Mouse (Mus musculus): ENCODE data around the gene Gm49368.
A peak's percentile ranks its signal among the peaks of the same experiment; 100 is the strongest.
"Not testable (repeated sequence)": the region's sequence is repeated elsewhere in the genome, so short reads cannot be mapped to it uniquely, and the experiment has no call there.

Gene Gm49368

DNA sequence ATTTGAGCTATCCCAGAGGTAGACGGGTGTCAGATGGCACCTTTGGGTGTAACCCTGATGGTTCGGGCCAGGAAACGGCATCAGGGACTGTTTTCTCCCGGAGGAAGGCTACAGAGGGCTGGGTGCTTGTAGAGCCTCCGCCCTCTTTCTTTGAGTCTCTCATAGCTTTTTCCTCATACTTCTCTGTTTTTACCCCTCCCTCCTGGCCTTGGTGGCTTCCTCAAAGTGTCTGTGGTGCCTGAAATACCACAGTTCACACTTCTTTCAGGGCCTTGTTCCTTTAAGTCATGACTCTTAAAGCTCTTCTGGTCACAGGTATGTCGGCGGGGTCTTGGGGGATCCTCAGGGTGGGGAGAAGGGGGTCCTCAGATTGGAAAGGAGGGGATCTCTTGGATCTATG, at the start of gene Gm49368, which contains the start of gene Itgam:
Gene Gm49368, plus strand, starts transcription at position 228 of the 400 bp plus-strand sequence.
Gene Itgam, plus strand, starts transcription at position 185 of the 400 bp plus-strand sequence.
- peak; percentile 60 for DNase-seq

GRCm38 (mm10) chr7:128013116-128013515, 49.4 kb upstream of the Gm49368 start:
- no peak for DNase-seq

GRCm38 (mm10) chr7:128016134-128016533, 46.3 kb upstream of the Gm49368 start:
- not testable (repeated sequence) for DNase-seq

- DNase-seq = no peak
These were observed 45.8 kb upstream of the Gm49368 start for GRCm38 (mm10) chr7:128016650-128017049.

GRCm38 (mm10) chr7:128018275-128018674, 44.2 kb upstream of the Gm49368 start:
- no peak for DNase-seq

- DNase-seq = peak; percentile 27
These were observed 43.3 kb upstream of the Gm49368 start for GRCm38 (mm10) chr7:128019187-128019586.

GRCm38 (mm10) chr7:128022974-128023373, 39.5 kb upstream of the Gm49368 start:
- DNase-seq = no peak

DNA sequence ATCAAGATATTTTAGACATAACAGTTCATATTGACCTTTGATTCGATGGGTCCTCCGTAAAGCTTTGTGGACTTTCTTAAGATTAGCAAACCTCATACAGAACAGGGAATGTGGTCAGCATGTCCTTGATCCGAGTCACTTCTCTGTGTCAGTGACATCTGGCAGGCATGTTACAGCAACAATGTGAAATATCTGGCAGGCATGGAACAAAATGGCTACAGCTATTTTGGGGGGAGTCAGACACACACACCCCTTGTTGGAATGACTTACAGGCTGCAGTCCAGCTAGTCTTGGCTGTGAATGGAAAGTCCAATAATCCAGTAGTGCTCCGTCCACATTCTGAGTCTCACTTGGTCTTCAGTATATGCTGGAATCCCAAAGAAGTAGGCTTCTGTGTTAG, 38.9 kb upstream of the Gm49368 start:
- DNase-seq = no peak

DNA sequence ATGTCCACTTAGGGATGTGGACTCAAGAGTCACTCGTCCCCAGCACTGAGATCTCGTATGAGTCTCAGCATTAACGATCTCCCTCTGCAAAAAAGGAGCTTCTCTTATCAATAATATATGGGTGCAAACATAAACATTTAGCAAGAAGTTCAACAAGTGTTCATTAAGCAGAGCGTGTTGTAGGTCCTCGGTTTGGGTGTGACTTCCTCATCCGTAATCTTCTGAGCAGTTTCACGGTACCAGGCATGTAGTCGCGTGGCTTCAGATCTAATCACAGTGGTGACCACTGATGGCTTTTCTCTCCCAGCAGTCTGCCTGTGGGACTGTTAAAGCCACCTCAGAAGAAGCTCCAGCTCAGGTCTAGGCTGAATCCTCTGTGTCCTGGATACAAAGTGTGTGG, 38.1 kb upstream of the Gm49368 start:
- no peak for DNase-seq

- no peak for DNase-seq
These were observed 37.6 kb upstream of the Gm49368 start for GRCm38 (mm10) chr7:128024932-128025331.

DNA sequence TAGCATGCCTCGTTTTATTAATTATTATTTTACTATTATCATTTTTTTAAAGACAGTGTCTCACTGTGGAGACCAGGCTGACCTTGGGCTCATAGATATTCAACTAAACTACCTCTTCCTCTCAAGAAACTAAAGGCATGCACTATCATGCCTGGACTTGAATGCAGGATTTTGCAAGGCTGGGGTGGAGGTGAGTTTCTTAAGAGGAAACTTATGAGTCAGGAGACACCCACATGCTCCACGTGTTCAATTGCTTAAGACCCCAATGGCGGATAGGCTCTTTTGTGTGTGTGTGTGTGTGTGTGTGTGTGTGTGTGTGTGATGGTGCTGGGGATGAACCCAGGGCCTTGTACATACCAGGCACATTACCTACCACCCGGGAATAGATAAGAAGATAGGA, 37.1 kb upstream of the Gm49368 start:
- peak; percentile 40 for DNase-seq

- DNase-seq = peak; percentile 52
These were observed 31.0 kb upstream of the Gm49368 start for GRCm38 (mm10) chr7:128031403-128031976.

- DNase-seq = no peak
These were observed 30.0 kb upstream of the Gm49368 start for GRCm38 (mm10) chr7:128032290-128032988.

GRCm38 (mm10) chr7:128032989-128033293, 29.5 kb upstream of the Gm49368 start:
- no peak for DNase-seq

- DNase-seq = no peak
These were observed 28.9 kb upstream of the Gm49368 start for GRCm38 (mm10) chr7:128033616-128034015.

- not testable (repeated sequence) for DNase-seq
These were observed 20.2 kb upstream of the Gm49368 start for GRCm38 (mm10) chr7:128042161-128042820.

GRCm38 (mm10) chr7:128044142-128044785, 18.2 kb upstream of the Gm49368 start:
- peak; percentile 33 for DNase-seq

GRCm38 (mm10) chr7:128045640-128046039, 16.8 kb upstream of the Gm49368 start:
- DNase-seq = no peak

DNA sequence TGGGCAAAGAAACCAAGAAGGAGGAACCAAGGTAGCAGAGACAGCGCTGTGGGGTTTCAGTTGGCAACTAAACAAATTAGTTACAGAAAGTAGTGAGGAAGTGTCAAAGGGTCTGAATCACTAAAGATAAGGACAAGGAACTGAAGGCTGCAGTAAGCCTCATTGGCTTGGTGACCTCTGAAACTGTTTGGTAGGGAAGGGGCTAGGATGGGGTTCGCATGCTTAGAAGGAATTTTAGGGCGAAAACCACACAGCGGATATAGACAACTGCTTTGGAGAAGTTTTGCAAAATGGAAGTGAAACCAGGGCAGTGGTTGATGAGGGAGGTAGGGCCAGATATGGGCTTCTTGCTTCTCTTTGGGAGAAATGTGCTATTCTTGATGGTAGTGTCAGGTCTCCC, 13.7 kb upstream of the Gm49368 start:
- peak; percentile 22 for DNase-seq

GRCm38 (mm10) chr7:128049254-128049653, 13.2 kb upstream of the Gm49368 start:
- DNase-seq = no peak

GRCm38 (mm10) chr7:128050739-128051138, 11.7 kb upstream of the Gm49368 start:
- DNase-seq = peak; percentile 54

DNA sequence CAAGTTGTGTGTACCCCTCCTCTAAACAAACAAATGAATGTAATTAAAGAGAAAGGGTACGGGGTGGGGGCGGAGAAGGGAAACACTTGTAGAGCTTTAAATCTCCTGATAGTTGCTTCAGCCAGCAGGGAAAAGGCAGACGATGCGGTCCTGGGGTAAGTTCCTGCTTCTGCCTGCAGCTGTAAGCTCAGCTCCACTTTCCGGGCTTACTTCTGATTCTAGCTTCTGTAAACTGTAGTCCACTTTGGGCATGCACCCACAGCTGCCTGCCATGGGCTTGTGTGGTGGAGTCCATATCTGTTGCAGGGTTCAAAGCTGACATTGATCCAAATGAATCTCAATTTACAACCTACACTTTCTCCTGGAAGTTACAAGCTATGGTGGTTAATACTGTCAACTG, 9.4 kb upstream of the Gm49368 start:
- DNase-seq = peak; percentile 7

GRCm38 (mm10) chr7:128056917-128057444, 5.5 kb upstream of the Gm49368 start:
- no peak for DNase-seq
